Mouse (Mus musculus) midbrain, embryonic 13.5 days (tissue): ENCODE measurements around the gene Frs3. TPM values are rescaled to one million over a fixed set of nuclear protein-coding genes. Genes with fewer than 3 reads are reported as not detected.
A peak's percentile ranks its signal among the peaks of the same experiment; 100 is the strongest.

Experiments used
- ATAC-seq: fragments of 200-750 bp; cut with Nextera tagmentation; 2 replicates; pipeline ENCODE4 v1.8.0; 2017; ENCODE audit warnings: mild to moderate bottlenecking, moderate TSS enrichment, moderate library complexity
- H3K27ac ChIP-seq: fragments of 300-500 bp; sonication (generic); 2 replicates; pipeline ENCODE4 v1.5.1; 2015; ENCODE audit warnings: inconsistent platforms, mild to moderate bottlenecking, moderate library complexity
- H3K27me3 ChIP-seq: fragments of 300-500 bp; sonication (generic); 2 replicates; pipeline ENCODE4 v1.6.1; 2015; ENCODE audit warnings: mild to moderate bottlenecking, inconsistent platforms
- H3K36me3 ChIP-seq: fragments of 300-500 bp; sonication (generic); 2 replicates; pipeline ENCODE4 v1.6.1; 2015; ENCODE audit warnings: mild to moderate bottlenecking, inconsistent platforms
- H3K4me1 ChIP-seq: fragments of 300-500 bp; sonication (generic); replicated peaks from 2 replicates; pipeline ENCODE4 v1.6.1; 2015; ENCODE audit warnings: inconsistent platforms
- H3K4me2 ChIP-seq: fragments of 300-500 bp; sonication (generic); replicated peaks from 2 replicates; pipeline ENCODE4 v1.6.1; 2015; ENCODE audit warnings: moderate library complexity, mild to moderate bottlenecking, inconsistent platforms
- H3K4me3 ChIP-seq: fragments of 300-500 bp; sonication (generic); replicated peaks from 2 replicates; pipeline ENCODE4 v1.5.1; 2015; ENCODE audit warnings: mild to moderate bottlenecking, inconsistent platforms
- H3K9ac ChIP-seq: fragments of 300-500 bp; sonication (generic); replicated peaks from 2 replicates; pipeline ENCODE4 v1.6.1; 2015; ENCODE audit warnings: mild to moderate bottlenecking, inconsistent platforms
- H3K9me3 ChIP-seq: fragments of 300-500 bp; sonication (generic); 2 replicates; pipeline ENCODE4 v1.6.1; 2016; ENCODE audit warnings: mild to moderate bottlenecking, inconsistent platforms
- WGBS: fragments of 180-500 bp; shearing (Covaris S2); methylation state at CpG from one replicate; pipeline ENCODE4 v1.1.7; 2015; 5-methylcytosine and 5-hydroxymethylcytosine counted together
- polyA plus RNA-seq: library from polyadenylated mRNA; unstranded; fragments of >200 nt; fragmentation: Nextera tagmentation; extraction: Ambion mirVana; gene quantifications from 2 replicates; pipeline ENCODE4 v1.2.1, GENCODE M21; 2015

The Frs3 gene
- polyA plus RNA-seq, 1 experiment from 2014 or later, result 28.0 TPM

DNA sequence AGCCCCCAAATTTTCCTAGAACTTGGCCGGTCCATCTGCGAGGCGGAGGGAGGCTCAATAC lies 5.4 kb downstream of the Frs3 start, which contains the start of gene Gm21981:
Gene Gm21981 (minus strand): TSS at position 14 of the 61 bp plus-strand sequence.
- Histone ChIP-seq H3K27ac (peak within 1 kb of the TSS; percentile 67), H3K9me3 (no peaks in the 10 kb centered on the region), H3K4me2 (peak within 1 kb of the TSS; percentile 64), H3K9ac (peak within 1 kb of the TSS; percentile 89), H3K36me3 (peaks cover 1% of the 10 kb centered on the region; the same call in 1 of the 2 replicates), H3K4me1 (peaks cover 24% of the 10 kb centered on the region), H3K27me3 (peaks cover 8% of the 10 kb centered on the region), H3K4me3 (peak within 1 kb of the TSS; percentile 74)
- ATAC-seq, result no peak
- 4% methylated on average over 3 of the region's 3 CpGs for WGBS

GRCm38 (mm10) chr17:47694503-47695336 lies 5.9 kb downstream of the Frs3 start, which contains the start of gene Prickle4:
Prickle4 (minus strand) TSS chr17:47694736.
- peak; percentile 96 for ATAC-seq
- peak within 1 kb of the TSS; percentile 67 for H3K27ac ChIP-seq
- peaks cover 6% of the 10 kb centered on the region; the same call in 1 of the 2 replicates for H3K36me3 ChIP-seq
- WGBS, result under 1% methylated on average over 78 of the region's 82 CpGs
- peaks cover 8% of the 10 kb centered on the region for H3K27me3 ChIP-seq
- no peaks in the 10 kb centered on the region for H3K9me3 ChIP-seq
- peak within 1 kb of the TSS; percentile 89 for H3K9ac ChIP-seq
- H3K4me1 ChIP-seq, result peaks cover 19% of the 10 kb centered on the region
- peak within 1 kb of the TSS; percentile 64 for H3K4me2 ChIP-seq
- peak within 1 kb of the TSS; percentile 74 for H3K4me3 ChIP-seq

- Histone ChIP-seq H3K27me3 (peaks cover 8% of the 10 kb centered on the region), H3K9me3 (no peaks in the 10 kb centered on the region), H3K36me3 (peaks cover 12% of the 10 kb centered on the region), H3K9ac (peak overlapping the region; percentile 89), H3K4me2 (peak overlapping the region; percentile 64), H3K4me1 (peaks cover 17% of the 10 kb centered on the region), H3K4me3 (peak overlapping the region; percentile 74), H3K27ac (peak overlapping the region; percentile 67)
- ATAC-seq, result no peak
- 0% methylated on average over 22 of the region's 23 CpGs for WGBS
Observed at GRCm38 (mm10) chr17:47695337-47695710, 6.5 kb downstream of the Frs3 start.

DNA sequence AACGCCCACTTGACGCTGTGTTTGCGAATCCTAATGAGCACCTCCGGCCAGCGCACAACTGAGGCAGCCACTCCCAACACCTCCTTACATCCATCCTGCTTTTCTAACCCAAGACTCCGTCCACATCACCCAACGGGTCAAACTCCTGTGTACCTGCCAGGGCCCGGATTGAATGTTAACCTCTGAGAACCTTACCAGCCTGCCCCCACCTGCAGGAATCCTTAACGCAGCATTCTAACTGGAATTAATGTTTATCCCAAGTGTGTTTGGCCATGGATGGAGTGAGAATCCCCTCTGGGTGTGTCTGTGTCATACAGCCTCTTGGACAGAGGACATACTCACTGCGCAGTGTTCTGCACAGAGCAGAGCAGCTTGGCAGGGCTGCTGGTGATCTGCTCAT lies 9.3 kb downstream of the Frs3 start:
- 90% methylated on average over 10 of the region's 10 CpGs for WGBS
- Histone ChIP-seq H3K4me2 (no peak overlapping the region), H3K9ac (no peak overlapping the region; the same call in 1 of the 2 replicates), H3K36me3 (peaks cover 40% of the 10 kb centered on the region), H3K27ac (no peak overlapping the region), H3K4me3 (no peak overlapping the region), H3K27me3 (peaks cover 11% of the 10 kb centered on the region), H3K4me1 (peaks cover 17% of the 10 kb centered on the region), H3K9me3 (no peaks in the 10 kb centered on the region)
- ATAC-seq, result no peak

- ATAC-seq, result no peak
- Histone ChIP-seq H3K4me1 (peaks cover 12% of the 10 kb centered on the region), H3K27ac (no peak overlapping the region), H3K36me3 (peaks cover 49% of the 10 kb centered on the region), H3K4me3 (no peak overlapping the region), H3K4me2 (no peak overlapping the region), H3K9me3 (no peaks in the 10 kb centered on the region), H3K9ac (no peak overlapping the region), H3K27me3 (peaks cover 8% of the 10 kb centered on the region; the same call in 1 of the 2 replicates)
- 83% methylated on average over 2 of the region's 2 CpGs for WGBS
Observed at GRCm38 (mm10) chr17:47699055-47699454, 10.2 kb downstream of the Frs3 start.

DNA sequence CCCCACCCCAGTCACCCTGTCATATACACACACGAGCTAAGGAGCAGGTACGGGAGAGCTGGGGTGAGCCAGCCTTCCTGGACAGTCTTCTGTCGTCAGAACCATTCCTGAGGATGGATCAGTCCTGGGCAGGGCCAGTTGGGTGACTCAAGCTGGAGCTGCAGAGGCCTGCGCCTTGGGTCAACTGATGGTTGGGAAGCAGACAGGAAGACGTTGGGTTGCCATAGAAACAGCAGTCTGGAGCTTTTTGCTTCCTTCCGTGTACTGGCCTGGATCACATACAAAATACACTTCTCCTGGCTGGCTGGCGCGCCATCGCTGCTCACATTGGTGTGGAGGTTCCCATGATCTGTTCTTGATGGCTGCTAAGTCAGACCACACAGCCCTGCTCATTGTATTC lies 13.0 kb downstream of the Frs3 start:
- WGBS, result 85% methylated on average over 9 of the region's 9 CpGs
- Histone ChIP-seq H3K4me2 (no peak overlapping the region), H3K9ac (no peak overlapping the region), H3K9me3 (no peaks in the 10 kb centered on the region), H3K36me3 (peaks cover 55% of the 10 kb centered on the region), H3K27me3 (peaks cover 8% of the 10 kb centered on the region; the same call in 1 of the 2 replicates), H3K4me3 (no peak overlapping the region), H3K27ac (no peak overlapping the region), H3K4me1 (no peaks in the 10 kb centered on the region)
- ATAC-seq, result no peak

GRCm38 (mm10) chr17:47702548-47703345 lies 13.9 kb downstream of the Frs3 start:
- Histone ChIP-seq H3K4me2 (no peak overlapping the region), H3K36me3 (peaks cover 55% of the 10 kb centered on the region), H3K4me3 (no peak overlapping the region), H3K27me3 (peaks cover 8% of the 10 kb centered on the region; the same call in 1 of the 2 replicates), H3K4me1 (no peaks in the 10 kb centered on the region), H3K9me3 (no peaks in the 10 kb centered on the region), H3K9ac (no peak overlapping the region), H3K27ac (no peak overlapping the region)
- WGBS, result 49% methylated on average over 28 of the region's 28 CpGs
- peak; percentile 15; the same call in 1 of the 2 replicates for ATAC-seq

GRCm38 (mm10) chr17:47703556-47703955 lies 14.7 kb downstream of the Frs3 start:
- ATAC-seq, result peak; percentile 13; the same call in 1 of the 2 replicates
- Histone ChIP-seq H3K27ac (no peak overlapping the region), H3K4me3 (no peak overlapping the region), H3K4me2 (no peak overlapping the region), H3K27me3 (peaks cover 8% of the 10 kb centered on the region; the same call in 1 of the 2 replicates), H3K4me1 (no peaks in the 10 kb centered on the region), H3K9ac (no peak overlapping the region), H3K9me3 (no peaks in the 10 kb centered on the region), H3K36me3 (peaks cover 55% of the 10 kb centered on the region)
- WGBS, result 35% methylated on average over 20 of the region's 20 CpGs

DNA sequence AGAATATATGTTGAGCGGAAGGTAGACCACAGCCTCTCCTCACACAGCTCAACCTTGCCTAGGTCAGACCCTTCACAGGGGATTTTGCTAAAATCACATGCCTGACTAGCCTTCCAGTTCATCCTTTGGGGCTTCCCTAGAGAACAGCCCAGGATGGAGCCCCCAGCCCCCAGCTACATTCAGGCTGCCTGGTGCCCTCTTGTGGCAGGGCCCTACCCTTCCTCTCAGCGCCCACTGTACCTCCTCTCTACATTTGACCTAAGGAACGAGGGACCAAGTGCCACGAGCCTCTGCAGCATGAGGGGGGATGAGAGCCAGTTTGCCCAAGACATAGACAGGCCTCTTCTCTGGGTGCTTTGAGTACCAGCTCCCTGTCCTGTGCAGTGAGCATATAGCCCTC lies 15.9 kb downstream of the Frs3 start:
- 81% methylated on average over 4 of the region's 4 CpGs for WGBS
- Histone ChIP-seq H3K36me3 (peaks cover 49% of the 10 kb centered on the region), H3K9ac (no peak overlapping the region), H3K4me2 (no peak overlapping the region), H3K9me3 (no peaks in the 10 kb centered on the region), H3K27me3 (peaks cover 8% of the 10 kb centered on the region; the same call in 1 of the 2 replicates), H3K4me1 (no peaks in the 10 kb centered on the region), H3K4me3 (no peak overlapping the region), H3K27ac (no peak overlapping the region)
- no peak for ATAC-seq

- no peaks in the 10 kb centered on the region for H3K9me3 ChIP-seq
- H3K27me3 ChIP-seq, result peaks cover 8% of the 10 kb centered on the region; the same call in 1 of the 2 replicates
- H3K27ac ChIP-seq, result no peak overlapping the region
- H3K4me1 ChIP-seq, result no peaks in the 10 kb centered on the region
- no peak overlapping the region for H3K4me2 ChIP-seq
- no peak overlapping the region for H3K9ac ChIP-seq
- ATAC-seq, result no peak
- 84% methylated on average over 1 of the region's 1 CpGs for WGBS
- no peak overlapping the region for H3K4me3 ChIP-seq
- peaks cover 34% of the 10 kb centered on the region for H3K36me3 ChIP-seq
Observed at GRCm38 (mm10) chr17:47706196-47706595, 17.4 kb downstream of the Frs3 start.

DNA sequence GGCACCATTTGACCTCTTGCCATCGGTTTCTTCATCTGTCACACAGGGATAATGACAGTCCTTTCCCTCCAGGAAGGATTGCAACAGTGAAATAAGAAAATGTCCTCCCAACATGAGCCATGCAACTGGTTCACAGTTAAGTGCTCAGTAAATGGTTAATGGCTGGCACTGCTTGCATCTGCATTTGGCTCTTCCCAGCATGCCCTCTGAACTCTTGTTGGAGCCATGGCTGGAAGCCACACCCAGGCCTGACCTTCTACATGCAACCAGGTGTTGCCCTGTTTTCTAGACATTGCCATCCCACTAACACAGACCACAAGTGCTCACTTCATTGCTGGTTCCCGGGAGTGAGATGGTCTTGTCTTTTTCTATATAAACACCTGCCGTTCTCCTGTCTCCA lies 19.1 kb downstream of the Frs3 start:
- Histone ChIP-seq H3K27me3 (peaks cover 2% of the 10 kb centered on the region; the same call in 1 of the 2 replicates), H3K9me3 (no peaks in the 10 kb centered on the region), H3K4me3 (no peak overlapping the region), H3K4me1 (no peaks in the 10 kb centered on the region), H3K27ac (no peak overlapping the region), H3K36me3 (peaks cover 17% of the 10 kb centered on the region), H3K4me2 (no peak overlapping the region), H3K9ac (no peak overlapping the region)
- 83% methylated on average over 3 of the region's 3 CpGs for WGBS
- ATAC-seq, result no peak

GRCm38 (mm10) chr17:47708972-47709371 lies 20.1 kb downstream of the Frs3 start:
- H3K9ac ChIP-seq, result no peak overlapping the region
- no peaks in the 10 kb centered on the region for H3K27me3 ChIP-seq
- H3K4me2 ChIP-seq, result no peak overlapping the region
- peaks cover 6% of the 10 kb centered on the region; the same call in 1 of the 2 replicates for H3K36me3 ChIP-seq
- no peak for ATAC-seq
- no peak overlapping the region for H3K27ac ChIP-seq
- no peaks in the 10 kb centered on the region for H3K4me1 ChIP-seq
- WGBS, result 77% methylated on average over 4 of the region's 4 CpGs
- H3K4me3 ChIP-seq, result no peak overlapping the region
- H3K9me3 ChIP-seq, result no peaks in the 10 kb centered on the region
